Mouse (Mus musculus): ENCODE data around the gene Dmrt3.

The Dmrt3 gene

DNA sequence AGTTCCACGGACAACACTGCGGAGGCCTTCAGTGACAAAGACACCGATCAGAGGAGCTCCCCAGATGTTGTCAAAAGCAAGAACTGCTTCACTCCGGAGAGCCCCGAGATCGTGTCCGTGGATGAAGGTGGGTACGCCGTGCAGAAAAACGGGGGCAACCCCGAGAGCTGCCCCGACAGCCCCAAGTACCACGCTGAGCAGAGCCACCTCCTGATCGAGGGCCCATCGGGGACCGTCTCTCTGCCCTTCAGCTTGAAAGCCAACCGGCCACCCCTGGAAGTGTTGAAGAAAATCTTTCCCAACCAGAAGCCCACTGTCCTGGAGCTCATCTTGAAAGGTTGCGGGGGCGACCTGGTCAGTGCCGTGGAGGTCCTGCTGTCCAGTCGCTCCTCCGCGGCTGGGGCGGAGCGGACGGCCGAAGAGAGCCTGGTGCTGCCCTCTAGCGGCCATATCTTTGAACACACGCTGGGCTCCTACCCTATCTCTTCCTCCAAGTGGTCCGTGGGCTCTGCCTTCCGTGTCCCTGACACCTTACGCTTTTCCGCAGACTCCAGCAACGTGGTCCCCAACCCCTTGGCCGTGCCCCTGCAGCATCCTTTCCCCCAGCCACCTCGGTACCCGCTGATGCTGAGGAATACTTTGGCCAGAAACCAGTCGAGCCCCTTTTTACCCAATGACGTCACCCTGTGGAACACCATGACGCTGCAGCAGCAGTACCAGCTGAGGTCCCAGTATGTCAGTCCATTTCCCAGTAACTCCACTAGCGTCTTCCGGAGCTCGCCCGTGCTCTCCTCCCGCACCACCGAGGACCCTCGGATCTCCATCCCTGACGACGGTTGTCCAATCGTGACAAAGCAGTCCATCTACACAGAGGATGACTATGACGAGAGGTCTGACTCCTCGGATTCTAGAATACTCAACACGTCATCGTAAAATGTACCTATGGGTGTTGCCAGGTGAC is 12.5 kb downstream of the Dmrt3 start:
- peak; percentile 15 to 30 for DNase-seq (ENCODE audit: low spot score in 2 of 2)

DNA sequence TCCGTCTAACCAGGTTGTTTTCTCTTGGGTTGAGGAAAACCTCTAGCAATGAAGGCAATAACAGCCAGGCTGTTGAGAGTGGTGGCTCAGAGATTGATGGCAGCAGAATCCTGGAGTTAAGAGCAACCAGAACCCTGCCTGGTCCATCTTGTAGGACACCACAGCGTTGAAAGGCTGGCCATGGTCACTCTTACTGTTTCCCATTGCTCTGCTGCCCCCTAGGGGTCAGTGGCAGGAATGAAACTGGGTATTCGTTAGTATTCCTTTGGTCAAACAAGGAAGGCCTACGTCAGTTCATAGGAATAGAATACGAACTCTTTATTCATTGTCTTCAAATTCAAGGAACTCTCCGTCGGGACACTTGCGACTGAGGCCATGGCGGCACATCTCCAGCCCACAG is 18.4 kb downstream of the Dmrt3 start:
- DNase-seq (ENCODE audit: low spot score in 2 of 2): peak in 1 of 2 experiments; percentile 34

DNA sequence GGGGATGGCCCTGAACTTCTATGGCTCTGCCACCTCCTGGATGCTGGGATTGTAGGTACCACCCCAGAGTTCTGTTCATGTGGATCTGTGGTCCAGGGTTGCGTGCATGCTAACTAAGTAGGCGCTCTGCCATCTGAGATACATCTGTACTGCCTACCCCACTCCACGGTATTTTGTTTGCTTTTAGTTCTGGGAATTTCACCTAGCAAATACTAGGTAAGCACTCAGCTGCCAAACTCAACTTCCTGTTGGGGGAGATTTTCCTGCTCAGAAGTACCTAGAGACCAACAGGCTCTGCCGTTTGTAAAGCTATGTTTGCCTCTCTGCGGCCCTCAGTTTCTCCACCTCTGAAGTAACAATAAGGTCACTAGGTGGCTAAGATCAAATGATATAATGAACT is 25.0 kb downstream of the Dmrt3 start:
- DNase-seq (ENCODE audit: low spot score in 2 of 2): no peak

DNA sequence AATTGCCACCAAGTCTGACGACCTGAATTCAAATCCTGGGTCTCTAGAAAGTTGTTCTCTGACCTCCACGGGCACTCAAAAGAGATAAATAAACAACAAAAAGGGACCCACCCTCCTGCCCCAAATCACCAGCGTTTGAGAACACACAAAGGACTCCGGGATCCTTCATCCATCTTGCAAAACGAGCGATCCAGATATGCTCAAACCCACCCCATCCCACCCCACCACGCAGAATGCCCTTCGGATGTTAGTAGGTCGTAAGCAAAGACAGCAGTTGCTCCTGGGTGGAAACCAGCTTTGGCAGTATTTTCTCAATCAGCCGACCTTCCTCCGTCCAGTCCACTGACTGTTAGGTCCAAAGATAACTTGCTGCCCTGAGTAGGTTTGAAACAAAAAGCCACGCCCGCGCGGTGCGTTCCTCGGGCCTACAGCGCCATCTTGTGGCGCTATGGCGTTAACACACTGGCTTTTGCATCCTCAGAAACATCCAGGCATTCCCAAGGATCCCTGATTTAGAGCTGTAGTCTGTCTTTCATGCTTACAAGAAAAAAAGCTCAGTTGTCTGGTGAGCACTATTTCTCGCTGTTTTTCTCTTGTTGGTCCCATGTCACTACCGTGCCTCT is 25.6 kb downstream of the Dmrt3 start:
- DNase-seq (ENCODE audit: low spot score in 2 of 2): peak; percentile 21 to 45

DNA sequence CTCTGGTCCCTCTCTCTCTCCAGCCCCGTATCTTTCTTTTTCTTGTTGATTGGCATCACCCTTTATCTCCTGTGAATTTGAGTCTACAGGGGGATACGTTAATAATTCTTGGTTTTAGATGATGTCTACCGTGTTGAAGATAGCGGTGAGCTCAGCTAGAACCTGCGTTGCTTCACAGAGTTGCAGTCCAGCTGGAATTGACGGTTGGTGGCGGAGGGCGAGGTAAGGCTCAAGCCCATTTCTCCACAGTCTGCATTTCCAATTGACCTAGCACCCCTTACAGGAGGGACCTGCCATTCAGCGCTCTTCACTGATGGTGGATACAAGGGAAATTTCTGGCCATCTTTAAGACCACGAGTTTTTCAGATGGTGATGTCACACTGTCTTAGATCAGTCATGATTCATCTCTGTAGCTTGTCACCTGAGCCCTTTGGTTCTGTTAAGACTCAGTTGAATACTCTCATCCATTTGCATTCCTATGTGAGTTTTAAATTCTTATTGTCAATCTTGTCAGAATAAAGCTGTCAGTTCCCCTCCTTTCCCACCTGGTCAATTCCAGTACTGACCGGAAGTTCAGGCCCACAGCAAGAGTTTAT is 28.8 kb downstream of the Dmrt3 start:
- DNase-seq (ENCODE audit: low spot score in 2 of 2): no peak

DNA sequence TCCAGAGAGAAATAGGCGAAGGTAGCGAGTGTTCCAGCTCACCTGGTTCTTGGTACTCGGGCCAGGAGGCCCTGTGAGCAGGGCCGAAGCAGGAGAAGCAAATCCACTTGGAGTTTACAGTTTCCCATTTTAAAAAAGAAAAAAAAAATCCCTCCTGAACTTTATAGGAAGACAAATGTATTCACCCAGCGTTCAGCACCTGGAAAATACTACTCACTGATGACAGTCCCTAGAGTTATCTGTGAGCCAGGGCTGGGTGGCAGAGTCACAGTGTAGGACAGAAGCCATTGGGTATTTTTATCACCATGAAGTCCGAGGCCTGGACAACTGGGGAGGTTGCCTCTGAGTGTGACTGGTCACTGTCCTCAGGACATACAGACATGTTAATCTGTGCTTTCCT is 31.7 kb downstream of the Dmrt3 start:
- DNase-seq (ENCODE audit: low spot score in 2 of 2): no peak

DNA sequence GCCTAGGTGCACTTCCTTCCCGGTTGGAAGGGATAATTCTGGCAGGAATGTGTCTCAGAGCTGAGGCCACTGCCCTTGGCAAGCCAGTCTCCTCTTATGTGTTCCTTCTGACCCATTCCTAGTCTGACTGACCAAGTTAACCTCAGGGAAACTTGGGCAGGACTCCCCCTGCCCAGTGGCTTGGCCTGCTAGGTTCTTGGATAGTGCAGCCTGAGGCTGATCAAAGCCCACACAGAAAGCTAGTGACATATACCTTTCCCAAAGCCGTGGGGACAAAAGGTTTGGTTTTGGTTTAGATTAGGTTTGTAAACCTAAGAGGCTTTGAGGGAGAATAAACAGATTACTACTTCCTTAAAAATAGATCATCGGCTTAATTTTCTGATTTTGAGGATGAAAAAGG is 37.0 kb downstream of the Dmrt3 start:
- no peak for DNase-seq (ENCODE audit: low spot score in 2 of 2)

DNA sequence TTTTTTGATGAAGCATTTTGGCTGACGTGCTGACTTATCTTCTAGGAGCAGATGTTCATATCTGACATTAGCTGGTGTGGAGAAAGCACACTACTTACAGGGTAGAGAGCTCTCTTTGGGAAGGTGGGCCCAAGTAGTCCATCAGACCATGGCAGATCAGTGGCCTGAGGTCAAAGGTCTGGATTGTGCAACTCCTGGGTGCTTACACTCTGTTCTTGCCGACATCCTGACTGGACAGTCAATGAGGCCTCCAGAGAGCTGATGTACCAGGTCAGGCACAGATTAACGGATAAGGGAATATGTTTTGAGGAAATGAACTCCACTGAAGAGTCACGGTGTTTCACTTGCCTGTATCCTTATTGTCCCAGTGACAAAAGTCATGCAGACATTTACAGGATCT is 38.6 kb downstream of the Dmrt3 start:
- no peak for DNase-seq (ENCODE audit: low spot score in 2 of 2)

DNA sequence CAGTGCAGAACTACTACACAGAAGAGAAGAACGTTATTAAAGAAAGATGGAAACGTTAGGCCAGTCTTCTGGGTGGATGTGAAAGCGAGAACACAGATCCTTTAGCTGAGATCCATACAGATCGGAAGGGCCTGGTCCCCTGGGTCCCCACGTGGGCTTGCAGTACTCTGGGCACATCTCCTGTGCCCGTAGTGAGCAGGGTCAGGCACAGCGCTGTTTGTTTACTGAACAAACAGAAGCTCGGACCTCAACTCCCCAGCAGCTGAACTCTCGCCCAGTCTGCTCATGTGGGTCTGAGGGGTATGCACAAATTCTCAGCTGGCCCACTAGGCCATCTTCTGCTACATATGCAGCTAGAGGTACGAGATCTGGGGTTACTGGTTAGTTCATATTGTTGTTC is 40.4 kb downstream of the Dmrt3 start:
- no peak for DNase-seq (ENCODE audit: low spot score in 2 of 2)

DNA sequence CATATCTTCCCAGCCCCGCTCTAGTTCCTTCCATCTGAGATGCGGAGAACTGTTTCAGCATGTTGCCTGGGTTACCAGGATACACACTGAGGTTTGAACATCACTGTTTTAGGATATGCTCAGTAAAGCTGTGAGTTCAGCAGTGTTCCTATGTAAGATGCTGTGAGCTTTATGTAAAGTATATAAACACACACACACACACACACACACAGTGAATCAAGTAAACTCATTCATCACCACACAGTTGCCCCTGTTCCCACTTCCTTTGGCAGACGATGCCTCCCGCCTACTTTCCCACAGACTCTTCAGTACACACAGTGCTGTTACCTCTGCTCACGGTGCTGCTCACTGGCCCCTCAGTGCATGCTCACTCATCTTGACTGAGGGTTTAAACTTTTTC is 42.5 kb downstream of the Dmrt3 start:
- DNase-seq (ENCODE audit: low spot score in 2 of 2): no peak

DNA sequence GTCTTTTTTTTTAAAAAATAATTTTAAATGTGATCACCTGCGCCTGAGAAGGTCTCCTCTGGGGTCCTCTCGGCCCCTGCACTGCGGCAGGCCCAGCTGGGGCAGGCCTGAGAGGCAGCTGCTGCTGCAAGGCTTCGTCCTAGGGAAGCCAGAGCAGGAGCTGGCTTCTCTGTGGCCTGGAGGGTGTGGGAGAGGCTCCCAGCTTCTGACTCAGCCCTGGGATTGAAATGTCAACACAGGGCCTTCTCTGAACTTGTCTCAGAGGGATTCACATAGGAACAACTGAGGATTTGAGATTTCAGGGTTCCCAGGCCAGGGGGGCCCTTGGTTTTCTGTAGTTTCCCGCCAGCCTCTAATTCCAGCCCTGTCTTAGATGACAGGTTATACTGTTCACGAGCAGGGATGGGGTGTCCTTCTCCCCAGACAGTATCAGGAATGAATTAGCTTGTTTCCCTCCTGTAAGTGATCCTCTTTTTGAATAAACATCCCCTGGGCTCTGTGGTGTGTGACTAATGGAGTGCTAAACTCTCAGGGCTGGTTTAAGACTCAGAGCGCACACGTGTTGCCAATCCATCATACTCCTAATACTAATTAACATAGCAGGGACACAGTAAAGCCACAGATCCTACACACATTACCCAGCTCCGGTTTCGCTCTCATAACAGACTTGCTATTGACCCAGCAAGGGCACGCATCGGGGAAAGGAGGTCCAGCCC is 44.1 kb downstream of the Dmrt3 start:
- DNase-seq (ENCODE audit: low spot score in 2 of 2): no peak

DNA sequence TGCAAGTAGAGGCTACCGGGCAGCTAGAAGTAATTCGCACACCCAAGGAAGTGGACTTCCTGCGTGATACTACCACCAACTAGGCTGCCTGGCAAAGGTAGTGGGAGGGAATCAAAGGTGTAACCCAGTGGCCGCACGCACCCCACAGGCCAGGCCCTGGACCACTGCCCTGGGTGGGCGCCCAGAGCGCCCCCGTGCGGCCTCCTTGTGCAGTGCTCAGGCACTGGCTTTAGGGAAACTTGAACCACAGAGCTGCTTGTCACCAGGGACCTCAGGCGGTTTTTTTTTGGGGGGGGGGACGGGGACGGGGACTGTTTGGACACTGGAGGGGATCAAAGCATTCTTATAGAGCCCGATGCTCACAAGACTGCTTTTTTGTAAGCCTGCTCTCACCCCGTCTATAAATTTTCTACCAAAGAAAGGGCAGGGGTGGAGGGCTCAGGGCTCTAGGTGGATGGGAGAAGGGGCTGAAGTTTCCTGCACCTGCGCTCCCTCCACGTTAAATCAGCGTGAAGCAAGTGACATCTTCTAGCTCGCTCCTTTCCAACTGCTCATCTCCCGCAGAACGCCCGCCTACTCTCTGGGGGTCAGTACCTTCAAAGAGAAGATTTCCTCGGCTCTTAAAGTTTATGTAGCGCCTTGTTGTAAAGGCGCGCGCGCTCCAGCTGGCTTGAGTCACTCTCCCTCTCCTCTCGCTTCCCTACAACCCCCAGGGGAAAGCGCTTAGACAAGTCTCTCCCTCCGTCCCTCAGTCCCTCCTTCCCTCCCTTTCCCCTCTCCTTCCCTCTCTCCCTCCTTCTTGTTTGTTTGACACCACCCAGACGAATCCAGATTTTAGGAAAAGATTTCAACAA is 55.6 kb downstream of the Dmrt3 start:
- DNase-seq (ENCODE audit: low spot score in 2 of 2): no peak

DNA sequence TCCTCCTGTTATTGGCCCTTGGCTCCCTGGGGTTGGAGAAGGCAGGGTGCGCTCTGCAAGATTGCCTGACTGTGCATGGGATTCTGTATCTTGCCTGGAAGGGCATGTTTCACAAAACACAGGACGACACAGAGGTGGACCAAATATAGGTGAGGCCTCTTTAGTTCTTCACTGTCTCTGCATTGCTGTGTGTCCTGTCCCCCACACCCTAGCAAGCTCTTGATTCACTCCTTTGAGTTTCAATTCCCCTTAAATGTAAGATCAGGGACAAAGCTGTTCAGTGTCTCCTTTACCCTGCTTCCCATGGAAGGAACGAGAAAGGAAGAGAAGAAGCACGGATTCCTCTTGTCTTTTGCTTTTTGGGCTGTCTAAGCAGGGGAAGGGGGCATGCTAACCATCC is 57.7 kb downstream of the Dmrt3 start:
- DNase-seq (ENCODE audit: low spot score in 2 of 2): no peak

DNA sequence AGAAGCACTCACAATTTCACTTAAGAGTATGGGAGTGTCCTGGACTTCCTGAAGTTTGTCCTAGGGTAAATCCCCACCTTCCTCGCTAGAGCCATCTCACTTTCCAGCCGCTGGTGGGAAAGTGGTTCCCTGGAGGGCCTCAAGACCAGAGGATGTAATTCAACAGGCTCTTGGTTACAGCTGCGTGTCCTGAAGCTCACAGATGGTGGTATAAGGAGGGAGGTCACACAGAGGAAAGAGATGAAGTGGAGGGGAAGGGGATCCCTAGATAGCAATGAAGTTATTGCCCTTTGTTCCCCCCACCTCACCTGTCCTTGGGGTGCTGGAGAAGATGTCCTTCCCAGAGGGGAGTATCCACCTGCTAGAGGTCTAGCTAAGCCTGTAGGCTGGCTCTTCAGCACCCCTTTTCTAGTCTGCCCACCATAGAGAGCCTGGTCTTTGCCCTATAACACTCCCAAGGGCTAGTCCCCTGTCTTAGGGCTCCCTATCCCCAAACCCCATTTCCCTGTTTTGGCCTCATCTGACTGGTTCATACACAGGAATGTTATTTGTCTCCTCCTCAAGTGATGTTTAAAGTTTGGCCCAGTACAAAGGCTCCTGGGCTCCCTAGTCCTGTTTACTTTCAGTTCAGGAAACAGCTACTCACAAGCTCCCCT is 59.6 kb downstream of the Dmrt3 start:
- no peak for DNase-seq (ENCODE audit: low spot score in 2 of 2)

DNA sequence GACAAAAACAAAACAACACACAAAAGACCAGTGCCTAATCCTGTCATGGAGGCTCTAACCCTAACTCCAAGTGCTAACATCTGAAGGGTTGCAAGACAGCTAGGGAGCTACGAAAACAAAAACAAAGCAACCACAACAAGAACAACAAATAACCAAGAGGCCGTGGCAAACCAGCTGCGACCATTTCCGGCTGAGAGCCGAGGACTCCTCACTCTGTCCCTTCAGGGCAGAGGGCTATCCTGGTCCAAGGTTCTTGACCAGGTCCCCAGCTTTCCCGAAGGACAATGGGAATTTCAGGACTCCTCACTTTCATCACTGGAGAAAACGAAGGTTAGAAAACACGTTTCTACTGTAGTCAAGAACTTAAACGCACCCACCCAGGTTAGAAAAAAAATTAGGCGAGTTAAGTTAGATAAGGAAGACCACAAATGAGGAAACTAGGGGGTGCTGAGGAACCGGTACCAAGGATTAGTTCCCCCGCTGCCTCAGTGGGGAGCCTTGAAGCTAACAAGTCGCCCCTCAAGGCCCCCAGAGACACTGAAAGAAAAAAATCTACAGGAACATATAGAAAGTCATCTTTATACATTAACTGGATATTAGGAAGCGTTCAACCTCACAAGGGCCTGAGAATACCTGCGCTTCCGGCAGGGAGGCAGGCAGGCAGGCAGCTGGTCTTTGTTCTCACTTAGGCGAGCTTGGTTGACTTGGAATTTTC is 60.6 kb downstream of the Dmrt3 start:
- no peak for DNase-seq (ENCODE audit: low spot score in 2 of 2)

DNA sequence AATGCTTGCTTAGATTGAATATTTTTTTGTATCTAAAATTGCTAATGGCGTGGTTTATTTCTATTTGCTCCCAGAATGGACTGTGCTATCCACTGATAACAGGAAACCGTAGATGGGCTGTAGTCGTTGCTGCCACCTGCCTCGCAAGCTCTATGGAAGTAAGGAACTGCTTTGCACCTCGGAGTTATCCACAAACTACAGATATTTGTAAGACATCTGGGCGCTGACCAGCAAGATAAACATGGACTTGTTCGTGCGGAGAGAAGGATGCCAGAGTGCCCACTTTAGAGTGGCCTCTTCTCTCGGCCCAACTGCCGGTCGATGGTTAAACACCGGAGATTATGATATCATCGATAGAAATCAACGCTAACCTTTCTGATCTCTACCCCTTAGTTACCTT is 61.6 kb downstream of the Dmrt3 start:
- DNase-seq (ENCODE audit: low spot score in 2 of 2): no peak

DNA sequence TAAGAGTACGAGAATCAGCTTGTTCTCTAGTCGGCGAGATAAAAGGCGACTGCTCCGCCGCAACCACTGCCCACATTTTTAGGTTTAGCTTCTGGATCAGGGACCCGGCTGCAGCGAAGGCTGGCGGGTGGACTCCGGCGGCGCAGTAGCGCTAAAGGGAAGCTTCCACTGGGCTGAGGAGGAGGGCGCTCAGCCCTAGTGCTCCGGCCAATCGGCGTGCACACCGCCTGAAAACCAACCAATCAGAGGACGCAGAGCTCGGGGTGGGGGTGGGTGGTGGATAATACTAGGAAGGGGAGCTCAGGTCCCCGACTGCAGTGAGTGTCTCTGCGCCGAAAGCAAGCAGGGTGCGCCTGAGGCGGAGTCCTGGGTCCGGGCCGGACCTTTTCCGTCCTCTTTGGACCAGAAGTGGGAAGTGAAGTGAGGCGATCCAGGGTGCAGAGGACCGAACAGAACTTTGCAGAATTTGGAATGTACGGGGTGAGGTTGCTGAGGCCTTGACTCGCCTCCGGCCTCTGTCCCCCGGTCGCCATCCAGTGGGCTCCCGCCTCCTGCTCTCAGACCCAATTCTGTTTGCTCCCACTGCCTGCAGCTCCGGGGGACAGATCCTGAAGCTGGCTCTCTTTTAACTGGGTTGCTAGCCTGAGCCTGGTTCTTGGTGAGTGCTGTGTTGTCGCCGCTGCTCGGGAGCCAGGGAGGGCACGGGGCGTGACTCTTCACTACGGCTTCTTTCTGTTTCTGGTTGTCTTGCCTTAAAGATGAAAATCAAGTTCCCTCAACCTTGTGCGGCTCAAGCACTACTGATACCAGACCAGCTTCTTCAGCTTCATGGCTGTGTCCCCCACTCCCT is 62.2 kb downstream of the Dmrt3 start, which contains the start of gene Dmrt2:
Dmrt2 (plus strand) TSS at position 311 of the 850 bp plus-strand sequence.
- DNase-seq (ENCODE audit: low spot score in 2 of 2): peak; percentile 40 to 42

Data from heart, adult 9 months (tissue).